Mouse (Mus musculus): ENCODE data around the gene Nrg3.

- TF ChIP-seq CTCF (IDR thresholded peaks at IDR 0.05; ENCODE audit: extremely low read depth, insufficient read depth, insufficient read length, insufficient replicate concordance) = no peak
- no peak for TF ChIP-seq POLR2A (IDR thresholded peaks at IDR 0.05; ENCODE audit: low read depth, low read length)
These were observed 27.4 kb downstream of the Nrg3 start for GRCm38 (mm10) chr14:39445501-39445900.

Data from spleen, adult 2 months (tissue).